Comparison of ENCODE assay signal across 10 mouse cellular contexts in the genomic region with DNA sequence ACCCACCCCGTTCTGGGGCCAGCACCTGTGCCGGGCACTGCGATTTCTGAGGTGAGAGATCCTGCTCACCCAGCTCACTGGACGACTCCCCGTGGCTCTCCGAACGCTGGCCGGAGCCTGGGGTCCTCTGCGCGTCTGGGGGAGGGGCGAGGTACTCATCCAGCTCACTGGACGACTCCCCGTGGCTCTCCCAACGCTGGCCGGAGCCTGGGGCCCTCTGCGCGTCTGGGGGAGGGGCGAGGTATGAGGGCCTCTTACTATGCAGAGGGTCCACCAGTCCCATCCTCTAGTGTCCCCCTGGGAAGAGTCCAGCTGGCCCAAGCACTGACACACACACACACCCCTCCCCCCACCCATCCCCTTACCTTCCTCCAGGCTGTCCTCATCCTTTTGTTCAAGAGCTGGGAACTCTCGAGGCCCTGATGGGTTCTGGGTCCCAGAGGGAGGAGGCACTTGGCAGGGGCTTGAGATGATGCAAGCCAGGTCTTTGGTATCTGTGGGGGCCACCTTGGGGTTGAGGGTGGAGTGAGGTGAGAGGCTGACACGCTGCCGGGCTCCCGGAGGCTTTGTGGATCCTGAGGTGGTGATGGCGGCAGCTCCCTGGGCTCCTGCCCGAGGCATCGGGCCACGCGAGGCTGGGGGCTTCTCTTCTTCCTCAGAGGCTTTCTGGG. TPM values are rescaled to one million over a fixed set of nuclear protein-coding genes. Genes with fewer than 3 reads are reported as not detected.
A peak's percentile ranks its signal among the peaks of the same experiment; 100 is the strongest.
DNase-seq lines count a peak whose midpoint lies in the region; ATAC-seq and TF ChIP-seq lines count a peak whose summit lies in the region.
"Had no signal": no experiment of that assay in that cellular context is flagged by ENCODE, and none has a peak within 500 bp of the region (broad histone marks: within the 10 kb centered on the region; RNA-seq: fewer than 3 reads in every experiment).

No protein-coding gene starts in this region.

- no peaks in the 10 kb centered on the region for H3K9me3 ChIP-seq in heart, embryonic 10.5 days
- no peaks in the 10 kb centered on the region for H3K9me3 ChIP-seq in E14TG2a.4 (ENCODE audit: low read length)
- H3K9me3 ChIP-seq in forebrain, embryonic 11.5 days (ENCODE audit: control insufficient read depth, low read length) = no peaks in the 10 kb centered on the region
- H3K9me3 ChIP-seq in liver, postnatal 0 days (ENCODE audit: low read length) = no peaks in the 10 kb centered on the region

- intact Hi-C loops in heart, postnatal 10 days (cut with DNase I) = no loop called here

- peak overlapping the region; percentile 35; the same call in 1 of the 2 replicates for H3K9ac ChIP-seq in forebrain, embryonic 11.5 days (ENCODE audit: low read length)
- H3K9ac ChIP-seq in liver, postnatal 0 days (replicated peaks) = no peak overlapping the region

- DNase-seq in heart, embryonic 10.5 days (ENCODE audit: low spot score) = peak; percentile 78
- no peak for DNase-seq in heart, postnatal 10 days
- DNase-seq in forebrain, embryonic 11.5 days (ENCODE audit: low spot score) = peak; percentile 64
- DNase-seq in liver, postnatal 0 days = peak; percentile 25
- DNase-seq in adrenal gland, adult 18-20 months (ENCODE audit: low spot score in 2 of 2) = no peak
- DNase-seq in urinary bladder, adult 2 months (ENCODE audit: low spot score) = no peak
- DNase-seq in testis, postnatal 14 days (ENCODE audit: low spot score) = no peak

- peaks cover 47% of the 10 kb centered on the region for H3K36me3 ChIP-seq in heart, embryonic 10.5 days
- H3K36me3 ChIP-seq in E14TG2a.4 (ENCODE audit: insufficient read depth, low read length) = peaks cover 36% of the 10 kb centered on the region
- peaks cover 8% of the 10 kb centered on the region; the same call in 1 of the 2 replicates for H3K36me3 ChIP-seq in forebrain, embryonic 11.5 days (ENCODE audit: control insufficient read depth, insufficient read depth, low read length)
- H3K36me3 ChIP-seq in liver, postnatal 0 days (replicated peaks; ENCODE audit: insufficient read depth, low read length) = peaks cover 45% of the 10 kb centered on the region

- WGBS in heart, embryonic 10.5 days = 23% methylated on average over 27 of the region's 27 CpGs
- 18% methylated on average over 21 of the region's 27 CpGs for WGBS in forebrain, embryonic 11.5 days
- WGBS in liver, postnatal 0 days (ENCODE audit: insufficient replicate concordance) = 52% methylated on average over 27 of the region's 27 CpGs

- H3K4me1 ChIP-seq in heart, embryonic 10.5 days = peaks cover 65% of the 10 kb centered on the region
- peaks cover 47% of the 10 kb centered on the region for H3K4me1 ChIP-seq in E14TG2a.4 (replicated peaks; ENCODE audit: low read depth, low read length)
- peaks cover 16% of the 10 kb centered on the region for H3K4me1 ChIP-seq in forebrain, embryonic 11.5 days (replicated peaks; ENCODE audit: control insufficient read depth, insufficient read depth, low read length)
- H3K4me1 ChIP-seq in liver, postnatal 0 days (ENCODE audit: insufficient read depth) = no peaks in the 10 kb centered on the region; the same call in 1 of the 2 replicates

- peak overlapping the region; percentile 39 for H3K4me3 ChIP-seq in heart, embryonic 10.5 days
- H3K4me3 ChIP-seq in E14TG2a.4 (replicated peaks; ENCODE audit: low read length) = peak overlapping the region; percentile 37; the same call in 1 of the 2 replicates
- H3K4me3 ChIP-seq in forebrain, embryonic 11.5 days (ENCODE audit: low read depth, low read length) = no peak overlapping the region
- H3K4me3 ChIP-seq in liver, postnatal 0 days (ENCODE audit: low read depth, low read length) = no peak overlapping the region

- peaks cover 41% of the 10 kb centered on the region for H3K27me3 ChIP-seq in heart, embryonic 10.5 days (ENCODE audit: insufficient read depth, poor library complexity, severe bottlenecking)
- H3K27me3 ChIP-seq in E14TG2a.4 (ENCODE audit: insufficient read depth, low read length) = peaks cover 21% of the 10 kb centered on the region
- H3K27me3 ChIP-seq in forebrain, embryonic 11.5 days (ENCODE audit: control insufficient read depth, insufficient read depth, low read length) = no peaks in the 10 kb centered on the region
- H3K27me3 ChIP-seq in liver, postnatal 0 days (ENCODE audit: insufficient read depth, low read length) = peaks cover 10% of the 10 kb centered on the region; the same call in 1 of the 2 replicates

- no peak for TF ChIP-seq EP300 in liver, postnatal 0 days (IDR thresholded peaks at IDR 0.05; ENCODE audit: low read depth)

- H3K4me2 ChIP-seq in forebrain, embryonic 11.5 days (ENCODE audit: low read depth, low read length, severe bottlenecking) = peak overlapping the region; percentile 35
- peak overlapping the region; percentile 16; the same call in 1 of the 2 replicates for H3K4me2 ChIP-seq in liver, postnatal 0 days (ENCODE audit: low read depth, low read length)

- peak overlapping the region; percentile 48; the same call in 1 of the 2 replicates for H3K27ac ChIP-seq in heart, embryonic 10.5 days
- no peak overlapping the region for H3K27ac ChIP-seq in forebrain, embryonic 11.5 days (ENCODE audit: low read depth, low read length)
- H3K27ac ChIP-seq in liver, postnatal 0 days (ENCODE audit: low read depth) = no peak overlapping the region

- no peak for TF ChIP-seq CTCF in E14TG2a.4 (conservative IDR thresholded peaks at IDR 0.05; ENCODE audit: low read length)
- TF ChIP-seq CTCF in liver, postnatal 0 days (IDR thresholded peaks at IDR 0.05; ENCODE audit: low read depth) = no peak

- peak; percentile 58 for ATAC-seq in forebrain, embryonic 11.5 days (replicated peaks; ENCODE audit: low FRiP score)
- peak; percentile 58 for ATAC-seq in liver, postnatal 0 days

RNA-seq across cellular contexts. Expression of gene Nacad, which starts 6.7 kb away (rescaled TPM):
- polyA plus RNA-seq in heart, embryonic 10.5 days (2016; fragmentation: Nextera tagmentation; extraction: Ambion mirVana) = 2.4 and 2.9 TPM in 2 replicates
- 1 to 10 TPM in 1 of 2 experiments, under 1 TPM in 1; 0.60 to 1.1 TPM for total RNA-seq in heart, postnatal 10 days (2021)
- 28.4 and 29.3 TPM in 2 replicates for polyA plus RNA-seq in forebrain, embryonic 11.5 days (2014; fragmentation: Nextera tagmentation; extraction: Ambion mirVana)
- polyA plus RNA-seq in liver, postnatal 0 days (2015; fragmentation: Nextera tagmentation; extraction: Ambion mirVana) = 1.5 and 1.6 TPM in 2 replicates
- total RNA-seq in adrenal gland, adult 18-20 months (2021) = 1 to 10 TPM; 1.6 to 1.9 TPM
- polyA plus RNA-seq in urinary bladder, adult 2 months (2012; rRNA removed) = 19.1 and 24.0 TPM in 2 replicates

RNA-seq across cellular contexts. Expression of gene Tbrg4, which starts 26.7 kb away (rescaled TPM):
- 72.1 and 73.8 TPM in 2 replicates for polyA plus RNA-seq in heart, embryonic 10.5 days (2016; fragmentation: Nextera tagmentation; extraction: Ambion mirVana)
- 100 to 1,000 TPM; 103 to 106 TPM for total RNA-seq in heart, postnatal 10 days (2021)
- 53.0 TPM in 2 replicates for polyA plus RNA-seq in forebrain, embryonic 11.5 days (2014; fragmentation: Nextera tagmentation; extraction: Ambion mirVana)
- 19.6 and 23.5 TPM in 2 replicates for polyA plus RNA-seq in liver, postnatal 0 days (2015; fragmentation: Nextera tagmentation; extraction: Ambion mirVana)
- 10 to 100 TPM; 67.7 to 77.0 TPM for total RNA-seq in adrenal gland, adult 18-20 months (2021)
- polyA plus RNA-seq in urinary bladder, adult 2 months (2012; rRNA removed) = 41.5 and 50.3 TPM in 2 replicates

RNA-seq across cellular contexts. Expression of gene Wap, which starts 39.3 kb away (rescaled TPM):
- polyA plus RNA-seq in heart, embryonic 10.5 days (2016; fragmentation: Nextera tagmentation; extraction: Ambion mirVana) = not detected in 2 replicates
- total RNA-seq in heart, postnatal 10 days (2021) = not detected
- not detected in 2 replicates for polyA plus RNA-seq in forebrain, embryonic 11.5 days (2014; fragmentation: Nextera tagmentation; extraction: Ambion mirVana)
- not detected in 2 replicates for polyA plus RNA-seq in liver, postnatal 0 days (2015; fragmentation: Nextera tagmentation; extraction: Ambion mirVana)
- total RNA-seq in adrenal gland, adult 18-20 months (2021) = not detected
- polyA plus RNA-seq in urinary bladder, adult 2 months (2012; rRNA removed) = not detected in 2 replicates
- total RNA-seq: left cerebral cortex, adult 18-20 months had no signal
- polyA plus RNA-seq: small intestine, adult 2 months had no signal

RNA-seq across cellular contexts. Expression of gene Ccm2, which starts 52.5 kb away (rescaled TPM):
- 86.1 and 108 TPM in 2 replicates for polyA plus RNA-seq in heart, embryonic 10.5 days (2016; fragmentation: Nextera tagmentation; extraction: Ambion mirVana)
- 10 to 100 TPM; 28.3 to 29.6 TPM for total RNA-seq in heart, postnatal 10 days (2021)
- polyA plus RNA-seq in forebrain, embryonic 11.5 days (2014; fragmentation: Nextera tagmentation; extraction: Ambion mirVana) = 90.8 and 97.2 TPM in 2 replicates
- 33.9 and 34.9 TPM in 2 replicates for polyA plus RNA-seq in liver, postnatal 0 days (2015; fragmentation: Nextera tagmentation; extraction: Ambion mirVana)
- total RNA-seq in adrenal gland, adult 18-20 months (2021) = 10 to 100 TPM; 41.7 to 60.2 TPM
- polyA plus RNA-seq in urinary bladder, adult 2 months (2012; rRNA removed) = 66.1 and 77.6 TPM in 2 replicates

RNA-seq across cellular contexts. Expression of gene Ramp3, which starts 59.2 kb away (rescaled TPM):
- 1.3 and 2.5 TPM in 2 replicates for polyA plus RNA-seq in heart, embryonic 10.5 days (2016; fragmentation: Nextera tagmentation; extraction: Ambion mirVana)
- 1 to 10 TPM; 4.7 to 5.4 TPM for total RNA-seq in heart, postnatal 10 days (2021)
- polyA plus RNA-seq in forebrain, embryonic 11.5 days (2014; fragmentation: Nextera tagmentation; extraction: Ambion mirVana) = 3.5 and 3.9 TPM in 2 replicates
- 0.20 and 0.28 TPM in 2 replicates for polyA plus RNA-seq in liver, postnatal 0 days (2015; fragmentation: Nextera tagmentation; extraction: Ambion mirVana)
- 10 to 100 TPM; 18.8 to 20.3 TPM for total RNA-seq in adrenal gland, adult 18-20 months (2021)
- 2.3 and 2.5 TPM in 2 replicates for polyA plus RNA-seq in urinary bladder, adult 2 months (2012; rRNA removed)

Comparison
In these comparisons a context has a peak if more than half of its experiments do, and no peak if none do; other contexts are left out.
1. DNase-seq: peak in heart, embryonic 10.5 days (single experiment), forebrain, embryonic 11.5 days (single experiment) and liver, postnatal 0 days (single experiment); none in heart, postnatal 10 days (0 of 2), adrenal gland, adult 18-20 months (0 of 2), urinary bladder, adult 2 months (single experiment) and testis, postnatal 14 days (single experiment).
2. H3K4me3 ChIP-seq: peak in heart, embryonic 10.5 days (single experiment) and E14TG2a.4 (single experiment); none in forebrain, embryonic 11.5 days (single experiment) and liver, postnatal 0 days (single experiment).